Mouse (Mus musculus) embryo, embryonic 10 days (tissue): Measurements from ENCODE around the gene Wfikkn2.
A peak's percentile ranks its signal among the peaks of the same experiment; 100 is the strongest.

Experiments
- DNase-seq: peaks from one replicate; pipeline ENCODE4 v3.0.0-alpha.2; 2015; ENCODE audit warnings: low spot score

The Wfikkn2 gene

GRCm38 (mm10) chr11:94221257-94221656 is 24.5 kb downstream of the Wfikkn2 start:
- DNase-seq: no peak

- peak; percentile 34 for DNase-seq
Measured at GRCm38 (mm10) chr11:94216247-94216646, 29.6 kb downstream of the Wfikkn2 start.

GRCm38 (mm10) chr11:94215581-94215980 is 30.2 kb downstream of the Wfikkn2 start:
- DNase-seq: no peak

GRCm38 (mm10) chr11:94213735-94214594 is 31.8 kb downstream of the Wfikkn2 start:
- DNase-seq: no peak

GRCm38 (mm10) chr11:94212997-94213396 is 32.8 kb downstream of the Wfikkn2 start:
- DNase-seq: no peak

- peak; percentile 27 for DNase-seq
Measured at GRCm38 (mm10) chr11:94212489-94212836, 33.3 kb downstream of the Wfikkn2 start.

GRCm38 (mm10) chr11:94211651-94212488 is 33.9 kb downstream of the Wfikkn2 start:
- peak; percentile 76 for DNase-seq

GRCm38 (mm10) chr11:94211124-94211603 is 34.6 kb downstream of the Wfikkn2 start, which contains the start of gene Tob1:
TSS of gene Tob1 (plus strand) at chr11:94211454.
- DNase-seq: peak; percentile 98

- peak; percentile 98 for DNase-seq
Measured at GRCm38 (mm10) chr11:94210191-94211086, 35.4 kb downstream of the Wfikkn2 start.

- no peak for DNase-seq
Measured at GRCm38 (mm10) chr11:94209695-94210131, 36.1 kb downstream of the Wfikkn2 start.

GRCm38 (mm10) chr11:94208811-94209675 is 36.8 kb downstream of the Wfikkn2 start:
- no peak for DNase-seq

- no peak for DNase-seq
Measured at GRCm38 (mm10) chr11:94206398-94207114, 39.2 kb downstream of the Wfikkn2 start.

GRCm38 (mm10) chr11:94203066-94203465 is 42.7 kb downstream of the Wfikkn2 start:
- DNase-seq: no peak

- DNase-seq: no peak
Measured at GRCm38 (mm10) chr11:94202106-94202505, 43.7 kb downstream of the Wfikkn2 start.

- no peak for DNase-seq
Measured at GRCm38 (mm10) chr11:94200422-94200821, 45.4 kb downstream of the Wfikkn2 start.

- no peak for DNase-seq
Measured at GRCm38 (mm10) chr11:94199771-94200170, 46.0 kb downstream of the Wfikkn2 start.

- DNase-seq: no peak
Measured at GRCm38 (mm10) chr11:94198405-94199146, 47.2 kb downstream of the Wfikkn2 start.

- DNase-seq: no peak
Measured at GRCm38 (mm10) chr11:94196311-94196710, 49.5 kb downstream of the Wfikkn2 start.

GRCm38 (mm10) chr11:94193109-94193508 is 52.7 kb downstream of the Wfikkn2 start:
- no peak for DNase-seq
